Mouse (Mus musculus) MEL-GATA-1-ER (cell line): ENCODE data around the gene Ythdf2.
A peak's percentile ranks its signal among the peaks of the same experiment; 100 is the strongest.

Experiments used
- DNase-seq: peaks from one replicate; pipeline ENCODE4 v3.0.0-alpha.2; 2012; ENCODE audit warnings: low read depth; ENCODE audit errors: extremely low read depth

Gene Ythdf2

DNA sequence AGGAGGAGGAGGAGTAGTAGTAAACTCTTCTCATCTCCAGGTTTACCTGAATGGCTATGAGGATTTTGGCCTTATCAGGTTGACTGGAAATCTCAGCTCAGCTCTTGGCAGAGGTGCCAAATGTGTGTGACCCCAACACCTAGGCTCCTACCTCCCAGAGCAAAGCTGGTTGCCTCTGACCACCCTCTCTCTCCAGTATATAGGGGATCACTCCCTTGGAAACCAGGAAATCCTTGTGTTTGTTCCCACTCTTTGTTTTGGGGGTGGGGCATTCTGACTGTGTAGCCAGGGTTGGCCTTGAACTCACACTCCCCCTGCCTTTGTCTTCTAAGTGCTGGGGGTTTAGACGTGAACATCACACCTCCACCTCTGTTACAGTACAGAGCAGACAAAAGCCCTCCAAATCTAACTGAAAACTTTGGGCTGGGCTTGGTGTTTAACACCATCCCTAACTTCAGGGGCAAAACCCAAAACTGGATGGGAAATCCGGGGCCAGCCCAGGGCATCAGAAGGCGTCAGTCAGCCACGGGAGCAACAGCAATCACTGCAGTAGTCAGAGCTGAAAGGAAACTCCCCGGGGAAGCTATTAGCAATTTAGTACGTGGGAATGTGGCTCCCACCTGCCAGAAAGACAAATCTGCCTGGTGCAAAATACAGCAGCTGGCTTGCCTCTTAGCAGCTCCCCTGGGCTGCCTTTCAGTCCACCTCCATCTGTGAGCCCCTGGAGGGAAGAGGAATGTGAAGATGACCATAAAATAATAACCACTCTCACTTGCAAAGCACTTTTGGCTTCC lies 57.0 kb downstream of the Ythdf2 start:
- no peak for DNase-seq

DNA sequence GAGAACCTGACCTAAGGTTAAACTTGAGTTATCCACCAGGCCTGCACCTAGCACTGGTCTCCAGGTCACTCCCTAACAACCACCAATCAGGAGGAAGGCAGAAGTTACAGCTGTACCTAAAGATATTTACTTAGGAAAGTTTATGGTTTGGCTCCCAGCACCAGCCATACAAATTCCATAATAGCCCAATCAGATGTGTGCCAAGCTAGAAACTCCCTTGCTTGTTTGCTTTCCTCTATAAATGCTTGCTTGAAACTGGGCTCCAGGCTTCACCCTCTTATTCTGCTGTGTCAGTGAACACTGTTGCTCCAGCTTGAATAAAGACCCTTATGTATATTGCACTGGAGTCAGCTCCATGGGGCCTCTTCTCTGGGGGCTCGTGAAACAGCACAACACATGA lies 60.4 kb downstream of the Ythdf2 start:
- no peak for DNase-seq

DNA sequence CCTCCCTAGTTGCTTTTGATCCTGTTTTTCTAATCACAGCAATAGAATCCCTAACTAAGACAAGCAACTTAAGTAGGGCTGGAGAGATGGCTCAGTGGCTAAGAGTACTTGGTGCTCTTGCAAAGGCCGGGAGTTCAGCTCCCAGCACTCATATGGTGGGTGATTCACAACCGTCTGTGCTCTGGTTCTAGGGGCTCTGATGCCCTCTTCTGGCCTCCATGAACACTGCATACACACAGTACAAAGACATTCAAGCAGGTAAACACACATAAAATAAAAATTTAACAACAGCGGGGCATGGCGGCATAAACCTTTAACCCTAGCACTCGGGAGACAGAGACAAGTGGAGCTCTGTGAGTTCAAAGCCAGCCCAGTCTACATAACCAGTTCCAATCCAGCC lies 65.9 kb downstream of the Ythdf2 start:
- peak; percentile 41 for DNase-seq

DNA sequence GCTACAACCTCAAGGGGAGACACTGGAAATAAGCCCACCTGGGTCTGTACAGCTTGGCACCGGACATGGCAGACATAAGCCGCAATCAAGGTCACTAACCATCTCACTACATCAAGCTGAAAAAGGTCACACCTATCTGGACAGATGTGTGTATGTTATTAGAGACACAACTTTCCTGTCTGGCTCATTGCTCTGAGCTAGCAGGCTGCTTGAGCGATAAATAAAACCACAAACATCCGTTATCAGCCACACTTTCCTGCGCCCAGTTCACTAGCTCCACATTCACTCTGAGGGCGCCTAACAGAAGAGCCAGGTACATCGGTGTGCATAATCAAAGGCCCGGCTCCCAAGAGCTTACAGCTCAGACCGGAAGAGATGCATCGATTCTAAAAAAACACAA lies 67.0 kb downstream of the Ythdf2 start:
- peak; percentile 44 for DNase-seq

DNA sequence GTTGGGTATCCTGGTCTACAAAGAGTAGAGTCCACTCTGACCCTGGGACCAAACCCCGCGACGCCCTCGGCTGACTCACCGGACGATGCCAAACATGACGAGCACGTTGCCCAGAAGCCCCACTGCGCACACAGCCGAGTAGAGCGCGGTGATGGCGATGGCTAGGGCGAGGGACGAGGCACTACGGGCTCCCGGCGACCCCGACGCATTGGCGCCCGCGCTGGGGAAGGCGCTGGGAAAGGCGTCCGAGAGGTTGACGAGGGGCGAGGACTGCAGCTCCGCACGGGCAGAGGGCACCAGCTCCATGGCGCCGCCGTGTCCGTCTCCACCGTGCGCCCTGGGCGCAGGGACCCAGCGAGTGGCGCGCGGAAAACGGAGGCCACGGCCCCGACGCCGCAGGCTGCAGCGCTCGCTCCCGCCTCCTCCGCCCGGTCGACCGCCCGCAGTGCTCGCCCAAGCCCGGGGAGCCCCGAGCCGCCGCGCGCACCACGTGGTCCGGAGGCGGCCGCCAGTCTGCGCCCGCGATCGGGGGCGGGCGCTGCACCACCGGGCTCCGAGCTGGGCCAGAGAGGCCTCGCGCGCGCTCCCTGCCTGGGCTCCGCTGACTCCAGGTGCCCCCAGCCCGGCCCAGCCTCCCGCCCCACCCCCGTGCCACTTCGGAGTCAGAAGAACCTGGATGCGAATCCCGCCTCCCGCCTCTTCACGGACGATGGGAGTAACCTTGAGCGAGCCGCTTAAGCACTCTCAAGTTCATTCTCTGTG lies 67.8 kb downstream of the Ythdf2 start, which contains the start of gene Oprd1:
Gene Oprd1 (minus strand): TSS at position 407 of the 762 bp plus-strand sequence.
- DNase-seq: no peak

DNA sequence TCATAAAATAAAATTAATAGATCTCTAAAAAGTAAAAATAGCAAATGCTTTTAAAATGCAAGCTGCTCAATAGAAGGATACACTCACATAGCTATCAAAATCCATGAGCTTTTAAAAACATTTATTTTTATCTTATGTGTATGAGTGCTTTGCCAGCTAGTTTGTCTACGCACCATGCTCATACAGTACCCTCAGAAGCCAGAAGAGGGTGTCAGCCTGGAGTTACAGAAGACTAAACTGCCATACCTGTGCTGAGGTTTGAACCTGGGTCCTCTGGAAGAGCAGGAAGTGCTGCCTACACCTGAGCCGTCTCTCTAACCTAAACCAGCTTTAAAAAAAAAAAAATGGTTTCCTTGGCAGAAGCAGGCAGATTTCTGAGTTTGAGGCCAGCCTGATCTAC lies 73.5 kb downstream of the Ythdf2 start:
- no peak for DNase-seq

DNA sequence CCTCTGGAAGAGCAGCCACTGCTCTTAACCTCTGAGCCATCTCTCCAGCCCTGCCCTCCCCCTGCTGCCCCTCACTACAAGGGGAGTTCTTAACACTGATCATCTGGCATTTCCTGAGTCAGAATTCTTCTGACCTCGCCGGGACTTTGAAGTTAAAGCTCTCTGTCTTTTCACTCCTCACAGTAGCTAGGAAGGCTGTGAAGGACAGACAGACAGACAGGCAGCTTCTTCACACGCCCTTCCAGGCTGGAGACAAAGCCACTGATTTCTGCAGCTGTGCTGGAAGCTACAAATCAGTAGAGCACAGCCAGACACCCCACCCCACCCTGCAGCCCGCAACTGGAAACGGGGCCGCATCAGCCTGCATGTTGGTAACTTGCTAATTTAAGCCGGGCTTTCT lies 75.1 kb downstream of the Ythdf2 start:
- DNase-seq: no peak
